In the genomic region with DNA sequence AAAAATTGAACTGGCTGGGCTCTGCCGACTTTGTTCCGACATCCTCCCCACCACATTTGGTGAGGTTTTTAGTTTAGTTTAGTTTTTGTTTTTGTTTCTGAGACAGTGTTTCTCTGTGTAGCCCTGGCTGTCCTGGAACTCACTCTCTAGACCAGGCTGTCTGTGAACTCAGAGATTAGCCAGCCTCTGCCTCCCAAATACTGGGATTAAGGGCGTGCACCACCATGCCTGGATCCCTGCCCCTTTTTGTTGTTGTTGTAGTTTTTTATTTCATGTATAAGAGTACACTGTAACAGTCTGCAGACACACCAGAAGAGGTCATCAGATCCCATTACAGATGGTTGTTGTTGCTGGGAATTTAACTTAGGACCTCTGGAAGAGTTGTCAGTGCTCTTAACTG, we compare ENCODE assay signal across 17 mouse cellular contexts. TPM values are rescaled to one million over a fixed set of nuclear protein-coding genes. Genes with fewer than 3 reads are reported as not detected.
DNase-seq lines count a peak whose midpoint lies in the region; ATAC-seq and TF ChIP-seq lines count a peak whose summit lies in the region.
"Had no signal": no experiment of that assay in that cellular context is flagged by ENCODE, and none has a peak within 500 bp of the region (broad histone marks: within the 10 kb centered on the region; RNA-seq: fewer than 3 reads in every experiment).

No protein-coding gene starts in this region.

- H3K4me3 ChIP-seq in MEL (ENCODE audit: control insufficient read depth in 1 of 2, insufficient read depth in 1 of 2, low read depth in 2 of 2, low read length in 2 of 2): 0 out of 4 replicates have a peak overlapping the region, but pooled peaks of 1 of the 2 experiments have one; percentile 18
- no peak overlapping the region for H3K4me3 ChIP-seq in intestine, embryonic 14.5 days (ENCODE audit: low read depth, low read length)
- no peak overlapping the region for H3K4me3 ChIP-seq in liver, embryonic 13.5 days (replicated peaks)
- no peak overlapping the region for H3K4me3 ChIP-seq in limb, embryonic 10.5 days
- H3K4me3 ChIP-seq: embryonic facial prominence, embryonic 12.5 days; forebrain, embryonic 12.5 days; heart, adult 2 months; heart, embryonic 12.5 days; hindbrain, embryonic 15.5 days had no signal

- DNase-seq in MEL (ENCODE audit: low read depth, low spot score): no peak
- no peak for DNase-seq in intestine, embryonic 14.5 days (ENCODE audit: low spot score)
- DNase-seq in liver, embryonic 13.5 days: no peak
- DNase-seq in limb, embryonic 10.5 days (ENCODE audit: low spot score): no peak
- no peak for DNase-seq in cerebellum, postnatal 10 days
- DNase-seq: adrenal gland, adult 8-10 months; cerebellum, adult 11 months; cerebellum, adult 8-10 months; cerebellum, postnatal 25 days; gastrocnemius, postnatal 10 days; heart, adult 2 months had no signal

- H3K4me2 ChIP-seq in intestine, embryonic 14.5 days (ENCODE audit: low read length): no peak overlapping the region
- peak overlapping the region; percentile 28 for H3K4me2 ChIP-seq in liver, embryonic 13.5 days
- H3K4me2 ChIP-seq: embryonic facial prominence, embryonic 12.5 days; forebrain, embryonic 12.5 days; heart, embryonic 12.5 days; hindbrain, embryonic 15.5 days had no signal

- no peak for TF ChIP-seq EP300 in MEL (IDR thresholded peaks at IDR 0.05; ENCODE audit: low read depth in 1 of 2, low read length in 2 of 2)

- no peak for TF ChIP-seq POLR2A in MEL (IDR thresholded peaks at IDR 0.05; ENCODE audit: control insufficient read depth in 1 of 2, insufficient read depth in 1 of 2, low read depth in 1 of 2, low read length in 2 of 2, poor library complexity in 1 of 2)

- 0 out of 2 replicates have a peak, but pooled peaks have one; percentile 4 for ATAC-seq in intestine, embryonic 14.5 days (replicated peaks; ENCODE audit: low FRiP score, low TSS enrichment, low read depth)
- ATAC-seq in liver, embryonic 13.5 days (ENCODE audit: low read depth): peak; percentile 57; the same call in 1 of the 2 replicates
- ATAC-seq in megakaryocyte-erythroid progenitor cell, adult 5-6 weeks (replicated peaks; ENCODE audit: low FRiP score, low TSS enrichment, poor library complexity, severe bottlenecking): peak; percentile 3; the same call in 1 of the 2 replicates
- ATAC-seq: forebrain, embryonic 16.5 days had no signal

- TF ChIP-seq RAD21 in MEL (IDR thresholded peaks at IDR 0.05; ENCODE audit: low read depth, low read length): no peak

- no peak overlapping the region; the same call in 1 of the 2 replicates for H3K9ac ChIP-seq in MEL (ENCODE audit: control insufficient read depth, low read depth, low read length, poor library complexity, severe bottlenecking)
- H3K9ac ChIP-seq in intestine, embryonic 14.5 days (ENCODE audit: low read length): no peak overlapping the region
- no peak overlapping the region for H3K9ac ChIP-seq in liver, embryonic 13.5 days
- H3K9ac ChIP-seq: embryonic facial prominence, embryonic 12.5 days; forebrain, embryonic 12.5 days; heart, embryonic 12.5 days; hindbrain, embryonic 15.5 days had no signal

- WGBS in intestine, embryonic 14.5 days: 68% methylated on average over 3 of the region's 3 CpGs
- 42% methylated on average over 3 of the region's 3 CpGs for WGBS in liver, embryonic 13.5 days (ENCODE audit: insufficient replicate concordance)
- WGBS in limb, embryonic 10.5 days: 94% methylated on average over 3 of the region's 3 CpGs

- peaks cover 31 to 41% of the 10 kb centered on the region in 2 experiments for H3K4me1 ChIP-seq in MEL (ENCODE audit: control insufficient read depth in 1 of 2, insufficient read depth in 2 of 2, low read length in 2 of 2)
- H3K4me1 ChIP-seq in intestine, embryonic 14.5 days (replicated peaks; ENCODE audit: control insufficient read depth, insufficient read depth, low read length): no peaks in the 10 kb centered on the region
- peaks cover 52% of the 10 kb centered on the region for H3K4me1 ChIP-seq in liver, embryonic 13.5 days (replicated peaks)
- H3K4me1 ChIP-seq in limb, embryonic 10.5 days: no peaks in the 10 kb centered on the region
- H3K4me1 ChIP-seq: embryonic facial prominence, embryonic 12.5 days; forebrain, embryonic 12.5 days; hindbrain, embryonic 15.5 days had no signal

- peak overlapping the region; percentile 33 for H3K27ac ChIP-seq in MEL (ENCODE audit: control insufficient read depth, low read depth, low read length)
- H3K27ac ChIP-seq in intestine, embryonic 14.5 days (ENCODE audit: low read depth): peak overlapping the region; percentile 22; the same call in 1 of the 2 replicates
- peak overlapping the region; percentile 50 for H3K27ac ChIP-seq in liver, embryonic 13.5 days
- no peak overlapping the region for H3K27ac ChIP-seq in limb, embryonic 10.5 days
- H3K27ac ChIP-seq: embryonic facial prominence, embryonic 12.5 days; forebrain, embryonic 12.5 days; heart, adult 2 months; hindbrain, embryonic 15.5 days had no signal

- no peak for TF ChIP-seq CTCF in MEL (IDR thresholded peaks at IDR 0.05 in 2 of 3, conservative IDR thresholded peaks at IDR 0.05 in 1 of 3; ENCODE audit: control insufficient read depth in 1 of 3, insufficient read depth in 1 of 3, low read depth in 2 of 3, low read length in 3 of 3, poor library complexity in 1 of 3, severe bottlenecking in 1 of 3)

- no peaks in the 10 kb centered on the region for H3K27me3 ChIP-seq in MEL (ENCODE audit: control insufficient read depth in 1 of 2, insufficient read depth in 2 of 2, low read length in 2 of 2)
- no peaks in the 10 kb centered on the region for H3K27me3 ChIP-seq in intestine, embryonic 14.5 days (replicated peaks; ENCODE audit: control insufficient read depth, insufficient read depth, low read length)
- no peaks in the 10 kb centered on the region for H3K27me3 ChIP-seq in liver, embryonic 13.5 days
- no peaks in the 10 kb centered on the region for H3K27me3 ChIP-seq in limb, embryonic 10.5 days (ENCODE audit: low read depth, poor library complexity, severe bottlenecking)
- H3K27me3 ChIP-seq: embryonic facial prominence, embryonic 12.5 days; forebrain, embryonic 12.5 days; heart, embryonic 12.5 days; hindbrain, embryonic 15.5 days had no signal

- no peaks in the 10 kb centered on the region for H3K79me2 ChIP-seq in MEL (ENCODE audit: control insufficient read depth, insufficient read depth, low read length, poor library complexity)

- no peaks in the 10 kb centered on the region for H3K9me3 ChIP-seq in MEL (replicated peaks; ENCODE audit: insufficient read depth, low read length)
- no peaks in the 10 kb centered on the region for H3K9me3 ChIP-seq in intestine, embryonic 14.5 days (ENCODE audit: control insufficient read depth, low read length)
- no peaks in the 10 kb centered on the region for H3K9me3 ChIP-seq in liver, embryonic 13.5 days (replicated peaks)
- no peaks in the 10 kb centered on the region for H3K9me3 ChIP-seq in limb, embryonic 10.5 days (replicated peaks)
- H3K9me3 ChIP-seq: embryonic facial prominence, embryonic 12.5 days; forebrain, embryonic 12.5 days; heart, embryonic 12.5 days; hindbrain, embryonic 15.5 days had no signal

- H3K36me3 ChIP-seq in MEL (ENCODE audit: control insufficient read depth in 1 of 2, insufficient read depth in 2 of 2, low read length in 2 of 2): peaks cover 0 to 41% of the 10 kb centered on the region in 2 experiments; a peak in 2 of 4 replicates
- H3K36me3 ChIP-seq in intestine, embryonic 14.5 days (ENCODE audit: control insufficient read depth, insufficient read depth, low read length): no peaks in the 10 kb centered on the region
- no peaks in the 10 kb centered on the region for H3K36me3 ChIP-seq in liver, embryonic 13.5 days
- H3K36me3 ChIP-seq in limb, embryonic 10.5 days: no peaks in the 10 kb centered on the region
- H3K36me3 ChIP-seq: embryonic facial prominence, embryonic 12.5 days; forebrain, embryonic 12.5 days; heart, embryonic 12.5 days; hindbrain, embryonic 15.5 days had no signal

TF ChIP-seq in MEL, 35 proteins besides CTCF, POLR2A, EP300 and RAD21 (continues in another document):
- TF ChIP-seq USF2 (IDR thresholded peaks at IDR 0.05; ENCODE audit: borderline replicate concordance in 1 of 2, insufficient read depth in 1 of 2, low read depth in 1 of 2, low read length in 2 of 2) (no peak), MEF2A (IDR thresholded peaks at IDR 0.05; ENCODE audit: extremely low read depth, insufficient replicate concordance, low read depth, low read length, poor library complexity, severe bottlenecking) (no peak), MAX (IDR thresholded peaks at IDR 0.05; ENCODE audit: low read length) (no peak)

RNA-seq across cellular contexts. Expression of gene Actl6a, which starts 16.1 kb away (rescaled TPM):
- 164 and 175 TPM in 2 replicates for total RNA-seq in MEL (2012; rRNA removed)
- polyA plus RNA-seq in MEL (2012; ENCODE audit: insufficient read depth in 1 of 2, insufficient read length in 2 of 2, low read depth in 1 of 2, low replicate concordance in 2 of 2, missing spikeins in 1 of 2): 100 to 1,000 TPM in 1 of 2 experiments, not detected in 1; 129 TPM
- 159 and 182 TPM in 2 replicates for polyA plus RNA-seq in intestine, embryonic 14.5 days (2014; fragmentation: Nextera tagmentation; extraction: Ambion mirVana)
- 113 and 127 TPM in 2 replicates for polyA plus RNA-seq in liver, embryonic 13.5 days (2015; fragmentation: Nextera tagmentation; extraction: Ambion mirVana)
- total RNA-seq in megakaryocyte-erythroid progenitor cell, adult 5-6 weeks (2014; fragmentation: Nextera tagmentation): 132 and 148 TPM in 2 replicates
- 100 and 139 TPM in 2 replicates for total RNA-seq in megakaryocyte-erythroid progenitor cell, adult 5-6 weeks (2017)
- 278 and 295 TPM in 2 replicates for polyA plus RNA-seq in limb, embryonic 10.5 days (2016; fragmentation: Nextera tagmentation; extraction: Ambion mirVana)

RNA-seq across cellular contexts. Expression of gene Ndufb5, which starts 46.8 kb away (rescaled TPM):
- total RNA-seq in MEL (2012; rRNA removed): 232 and 241 TPM in 2 replicates
- polyA plus RNA-seq in MEL (2012; ENCODE audit: insufficient read depth in 1 of 2, insufficient read length in 2 of 2, low read depth in 1 of 2, low replicate concordance in 2 of 2, missing spikeins in 1 of 2): 100 to 1,000 TPM; 213 to 502 TPM
- polyA plus RNA-seq in intestine, embryonic 14.5 days (2014; fragmentation: Nextera tagmentation; extraction: Ambion mirVana): 348 and 364 TPM in 2 replicates
- 172 and 175 TPM in 2 replicates for polyA plus RNA-seq in liver, embryonic 13.5 days (2015; fragmentation: Nextera tagmentation; extraction: Ambion mirVana)
- total RNA-seq in megakaryocyte-erythroid progenitor cell, adult 5-6 weeks (2014; fragmentation: Nextera tagmentation): 202 and 265 TPM in 2 replicates
- 147 and 148 TPM in 2 replicates for total RNA-seq in megakaryocyte-erythroid progenitor cell, adult 5-6 weeks (2017)
- polyA plus RNA-seq in limb, embryonic 10.5 days (2016; fragmentation: Nextera tagmentation; extraction: Ambion mirVana): 254 and 280 TPM in 2 replicates

RNA-seq across cellular contexts. Expression of gene Mrpl47, which starts 47.4 kb away (rescaled TPM):
- 61.5 and 70.3 TPM in 2 replicates for total RNA-seq in MEL (2012; rRNA removed)
- polyA plus RNA-seq in MEL (2012; ENCODE audit: insufficient read depth in 1 of 2, insufficient read length in 2 of 2, low read depth in 1 of 2, low replicate concordance in 2 of 2, missing spikeins in 1 of 2): 10 to 100 TPM in 1 of 2 experiments, not detected in 1; 73.1 TPM
- 38.0 and 40.4 TPM in 2 replicates for polyA plus RNA-seq in intestine, embryonic 14.5 days (2014; fragmentation: Nextera tagmentation; extraction: Ambion mirVana)
- 29.7 and 31.9 TPM in 2 replicates for polyA plus RNA-seq in liver, embryonic 13.5 days (2015; fragmentation: Nextera tagmentation; extraction: Ambion mirVana)
- 47.7 and 54.8 TPM in 2 replicates for total RNA-seq in megakaryocyte-erythroid progenitor cell, adult 5-6 weeks (2014; fragmentation: Nextera tagmentation)
- total RNA-seq in megakaryocyte-erythroid progenitor cell, adult 5-6 weeks (2017): 42.8 and 44.4 TPM in 2 replicates
- 35.6 and 41.5 TPM in 2 replicates for polyA plus RNA-seq in limb, embryonic 10.5 days (2016; fragmentation: Nextera tagmentation; extraction: Ambion mirVana)

Comparison
In these comparisons a context has a peak if more than half of its experiments do, and no peak if none do; other contexts are left out.
1. ATAC-seq: peak in every context shown above with its lines; median percentile 57 in liver, embryonic 13.5 days; 4 in intestine, embryonic 14.5 days; 3 in megakaryocyte-erythroid progenitor cell, adult 5-6 weeks.